Mouse (Mus musculus) heart, embryonic 15.5 days (tissue): Measurements from ENCODE around the gene Npnt. TPM values are rescaled to one million over a fixed set of nuclear protein-coding genes. Genes with fewer than 3 reads are reported as not detected.
A peak's percentile ranks its signal among the peaks of the same experiment; 100 is the strongest.

Source experiments
- ATAC-seq: fragments of 200-750 bp; cut with Nextera tagmentation; replicated peaks from 2 replicates; pipeline ENCODE4 v1.8.0; 2017; ENCODE audit warnings: low read depth, moderate TSS enrichment; ENCODE audit not compliant: insufficient number of reproducible peaks, insufficient read depth, low FRiP score
- H3K27ac ChIP-seq: fragments of 300-500 bp; sonication (generic); 2 replicates; pipeline ENCODE4 v1.5.1; 2015; ENCODE audit warnings: mild to moderate bottlenecking, inconsistent platforms
- H3K27me3 ChIP-seq: fragments of 300-500 bp; sonication (generic); 2 replicates; pipeline ENCODE4 v1.6.1; 2015; ENCODE audit warnings: inconsistent platforms
- H3K36me3 ChIP-seq: fragments of 300-500 bp; sonication (generic); 2 replicates; pipeline ENCODE4 v1.6.1; 2015; ENCODE audit warnings: mild to moderate bottlenecking, inconsistent platforms
- H3K4me1 ChIP-seq: fragments of 300-500 bp; sonication (generic); replicated peaks from 2 replicates; pipeline ENCODE4 v1.6.1; 2015; ENCODE audit warnings: inconsistent platforms
- H3K4me2 ChIP-seq: fragments of 300-500 bp; sonication (generic); 2 replicates; pipeline ENCODE4 v1.6.1; 2015; ENCODE audit warnings: inconsistent platforms, mild to moderate bottlenecking, moderate library complexity
- H3K4me3 ChIP-seq: fragments of 300-500 bp; sonication (generic); 2 replicates; pipeline ENCODE4 v1.5.1; 2015; ENCODE audit warnings: mild to moderate bottlenecking, inconsistent platforms
- H3K9ac ChIP-seq: fragments of 300-500 bp; sonication (generic); 2 replicates; pipeline ENCODE4 v1.6.1; 2015; ENCODE audit warnings: mild to moderate bottlenecking, inconsistent platforms
- H3K9me3 ChIP-seq: fragments of 300-500 bp; sonication (generic); replicated peaks from 2 replicates; pipeline ENCODE4 v1.6.1; 2016; ENCODE audit warnings: inconsistent platforms
- WGBS: fragments of 180-500 bp; shearing (Covaris S2); methylation state at CpG from one replicate; pipeline ENCODE4 v1.1.7; 2015; ENCODE audit warnings: mixed read lengths; 5-methylcytosine and 5-hydroxymethylcytosine counted together
- polyA plus RNA-seq: library from polyadenylated mRNA; unstranded; fragments of >200 nt; fragmentation: Nextera tagmentation; extraction: Ambion mirVana; gene quantifications from 2 replicates; pipeline ENCODE4 v1.2.1, GENCODE M21; 2015

Npnt gene
- 11.4 and 21.9 TPM in 2 replicates for polyA plus RNA-seq

GRCm38 (mm10) chr3:132949791-132950528 is at the start of gene Npnt:
TSS of gene Npnt (minus strand) at chr3:132950291.
- no peak within 1 kb of the TSS for H3K27ac ChIP-seq
- ATAC-seq: peak; percentile 83
- WGBS: under 1% methylated on average over 37 of the region's 82 CpGs

GRCm38 (mm10) chr3:132996299-132996698 is 46.2 kb upstream of the Npnt start:
- Histone ChIP-seq H3K4me1 (no peaks in the 10 kb centered on the region), H3K9ac (no peak overlapping the region), H3K27me3 (no peaks in the 10 kb centered on the region), H3K9me3 (no peaks in the 10 kb centered on the region), H3K4me3 (no peak overlapping the region), H3K36me3 (peaks cover 3% of the 10 kb centered on the region; the same call in 1 of the 2 replicates), H3K27ac (no peak overlapping the region), H3K4me2 (no peak overlapping the region)
- 87% methylated on average over 9 of the region's 9 CpGs for WGBS
- ATAC-seq: no peak

More at GRCm38 (mm10) chr3:132949791-132950528, at the start of gene Npnt:
- Histone ChIP-seq H3K27me3 (peaks cover 6% of the 10 kb centered on the region; the same call in 1 of the 2 replicates), H3K36me3 (no peaks in the 10 kb centered on the region), H3K9me3 (no peaks in the 10 kb centered on the region), H3K9ac (peak within 1 kb of the TSS; percentile 57), H3K4me1 (peaks cover 20% of the 10 kb centered on the region), H3K4me3 (peak within 1 kb of the TSS; percentile 58), H3K4me2 (peak within 1 kb of the TSS; percentile 92)

GRCm38 (mm10) chr3:132995904-132996267 is 45.8 kb upstream of the Npnt start:
- 83% methylated on average over 3 of the region's 3 CpGs for WGBS
- Histone ChIP-seq H3K9me3 (no peaks in the 10 kb centered on the region), H3K27ac (no peak overlapping the region), H3K27me3 (no peaks in the 10 kb centered on the region), H3K4me3 (no peak overlapping the region), H3K4me1 (no peaks in the 10 kb centered on the region), H3K9ac (no peak overlapping the region), H3K4me2 (no peak overlapping the region), H3K36me3 (peaks cover 3% of the 10 kb centered on the region; the same call in 1 of the 2 replicates)
- ATAC-seq: no peak

- Histone ChIP-seq H3K4me2 (no peak overlapping the region), H3K27me3 (no peaks in the 10 kb centered on the region), H3K36me3 (peaks cover 3% of the 10 kb centered on the region; the same call in 1 of the 2 replicates), H3K27ac (no peak overlapping the region), H3K4me1 (no peaks in the 10 kb centered on the region), H3K9ac (no peak overlapping the region), H3K4me3 (no peak overlapping the region), H3K9me3 (no peaks in the 10 kb centered on the region)
- ATAC-seq: no peak
- WGBS: 68% methylated on average over 7 of the region's 7 CpGs
Observed at GRCm38 (mm10) chr3:132995172-132995903, 45.2 kb upstream of the Npnt start.

GRCm38 (mm10) chr3:132986188-132986587 is 36.1 kb upstream of the Npnt start:
- H3K4me1 ChIP-seq: peaks cover 7% of the 10 kb centered on the region
- no peak overlapping the region for H3K9ac ChIP-seq
- no peaks in the 10 kb centered on the region for H3K9me3 ChIP-seq
- no peak overlapping the region for H3K4me3 ChIP-seq
- no peak overlapping the region for H3K4me2 ChIP-seq
- ATAC-seq: no peak
- no peaks in the 10 kb centered on the region for H3K27me3 ChIP-seq
- 0 out of 2 replicates have a peak, but pooled peaks cover 3% of the 10 kb centered on the region for H3K36me3 ChIP-seq
- WGBS: 80% methylated on average over 5 of the region's 5 CpGs
- no peak overlapping the region for H3K27ac ChIP-seq

DNA sequence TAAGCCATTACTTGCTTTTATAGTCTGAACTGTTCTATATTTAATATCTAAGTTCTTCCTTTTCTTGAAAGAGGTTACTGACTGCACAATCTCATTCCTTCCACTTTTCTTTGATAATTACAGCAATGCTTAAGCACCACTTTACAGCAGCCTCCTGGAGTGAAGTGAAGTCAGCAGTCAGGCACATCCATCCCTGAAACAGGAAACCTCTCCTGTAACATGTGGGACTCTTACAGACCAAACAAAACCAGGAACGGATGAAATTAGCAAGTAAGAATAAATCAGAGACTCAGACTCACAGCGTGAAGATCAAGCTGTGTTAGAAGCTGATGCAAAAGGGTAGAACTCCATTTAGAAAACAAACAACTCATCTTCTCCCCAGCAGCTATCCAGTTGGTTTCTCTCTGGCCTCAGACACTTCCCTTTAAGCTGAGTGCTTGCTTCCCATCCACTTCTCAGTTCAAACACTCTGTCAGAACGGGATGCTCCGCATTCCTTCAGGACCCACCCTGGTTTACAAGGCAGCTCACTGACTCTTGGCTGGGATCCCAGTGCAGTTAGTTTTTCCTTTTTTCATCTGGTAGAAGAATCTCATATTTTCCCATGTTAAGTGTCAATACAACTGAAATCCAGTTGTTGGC is 33.9 kb upstream of the Npnt start:
- peak overlapping the region; percentile 10; the same call in 1 of the 2 replicates for H3K27ac ChIP-seq
- no peak for ATAC-seq
- 25% methylated on average over 4 of the region's 4 CpGs for WGBS

DNA sequence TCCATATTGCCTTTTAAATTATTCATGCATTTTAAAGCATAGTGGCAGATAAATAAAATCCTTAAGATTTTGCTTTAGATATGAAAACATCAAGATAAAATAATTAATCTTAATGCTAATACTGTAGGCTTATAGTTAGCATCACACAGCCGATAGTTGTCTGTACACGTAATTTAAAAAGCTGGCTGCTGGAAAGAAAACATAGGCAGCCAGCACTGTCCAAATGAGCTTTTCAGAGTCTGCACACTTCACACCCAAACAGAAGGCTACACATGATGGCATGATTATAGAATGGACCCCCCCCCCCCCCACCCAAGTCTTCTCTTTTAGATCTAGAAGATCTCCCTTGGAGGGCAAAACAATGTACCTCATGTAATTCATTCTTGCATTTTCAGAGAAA is 31.9 kb upstream of the Npnt start:
- Histone ChIP-seq H3K9ac (no peak overlapping the region), H3K9me3 (no peaks in the 10 kb centered on the region), H3K27me3 (no peaks in the 10 kb centered on the region), H3K4me2 (no peak overlapping the region), H3K27ac (no peak overlapping the region), H3K36me3 (0 out of 2 replicates have a peak, but pooled peaks cover 3% of the 10 kb centered on the region), H3K4me3 (no peak overlapping the region), H3K4me1 (peaks cover 7% of the 10 kb centered on the region)
- WGBS: 99% methylated on average over 2 of the region's 2 CpGs
- ATAC-seq: no peak

More for the DNA sequence above, 33.9 kb upstream of the Npnt start:
- peaks cover 7% of the 10 kb centered on the region for H3K4me1 ChIP-seq
- H3K9ac ChIP-seq: no peak overlapping the region
- no peak overlapping the region for H3K4me3 ChIP-seq
- no peaks in the 10 kb centered on the region for H3K27me3 ChIP-seq
- 0 out of 2 replicates have a peak, but pooled peaks cover 3% of the 10 kb centered on the region for H3K36me3 ChIP-seq
- H3K4me2 ChIP-seq: no peak overlapping the region
- H3K9me3 ChIP-seq: no peaks in the 10 kb centered on the region

DNA sequence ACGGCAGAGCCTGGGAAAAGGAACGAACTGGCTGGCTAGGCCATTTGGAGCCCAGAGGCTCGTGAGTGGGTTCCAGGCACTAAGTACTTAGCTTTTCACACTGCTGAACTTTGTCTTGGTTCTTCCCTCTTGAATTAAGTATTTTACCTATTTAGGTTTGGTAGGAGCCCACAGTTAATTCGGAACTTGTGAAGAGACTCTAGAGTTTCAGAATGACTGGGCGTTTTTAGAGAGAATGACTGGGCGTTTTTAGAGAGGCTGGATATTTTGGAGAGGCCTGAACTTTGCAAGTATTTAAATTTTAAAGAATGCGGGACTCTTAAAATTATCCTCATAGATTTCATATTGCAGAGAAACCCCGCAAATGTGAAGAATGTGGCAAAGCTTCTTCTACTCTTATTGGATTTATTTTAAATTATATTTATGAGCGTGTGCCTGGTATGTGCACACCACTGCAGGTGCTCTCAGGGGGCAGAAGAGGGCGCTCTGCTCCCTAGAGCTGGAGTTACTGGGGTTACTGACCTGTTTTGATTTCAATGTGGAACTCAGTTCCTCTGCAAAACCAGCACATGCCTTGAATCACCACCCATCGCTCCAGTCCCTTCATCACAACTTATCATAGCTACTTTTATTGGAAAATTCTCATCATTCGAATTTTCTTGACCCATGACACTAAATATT is 29.8 kb upstream of the Npnt start:
- ATAC-seq: no peak
- 91% methylated on average over 12 of the region's 12 CpGs for WGBS

DNA sequence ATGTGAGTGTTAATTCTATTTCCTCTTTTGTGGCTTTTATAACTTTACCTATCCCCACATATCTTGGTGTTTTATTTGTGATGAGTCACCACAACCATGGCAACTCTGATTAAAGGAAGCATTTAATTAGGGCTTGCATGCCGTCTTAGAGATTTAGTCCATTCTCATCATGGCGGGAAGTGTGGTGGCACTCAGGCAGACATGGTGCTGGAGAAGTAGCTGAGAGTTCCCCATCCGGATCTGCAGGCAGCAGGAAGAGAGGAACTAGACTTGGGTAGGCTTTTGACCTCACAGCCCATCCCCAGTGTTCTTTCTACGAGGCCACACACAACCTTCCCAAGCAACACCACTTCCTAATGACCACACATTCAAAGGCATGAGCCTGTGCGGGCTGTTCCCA is 16.2 kb upstream of the Npnt start:
- Histone ChIP-seq H3K9ac (no peak overlapping the region), H3K27ac (no peak overlapping the region), H3K27me3 (no peaks in the 10 kb centered on the region), H3K36me3 (no peaks in the 10 kb centered on the region), H3K4me1 (no peaks in the 10 kb centered on the region), H3K4me2 (no peak overlapping the region), H3K9me3 (no peaks in the 10 kb centered on the region), H3K4me3 (no peak overlapping the region)
- WGBS: 70% methylated on average over 5 of the region's 5 CpGs
- no peak for ATAC-seq

More for the DNA sequence above, 29.8 kb upstream of the Npnt start:
- no peak overlapping the region for H3K4me2 ChIP-seq
- H3K27ac ChIP-seq: no peak overlapping the region
- no peaks in the 10 kb centered on the region for H3K9me3 ChIP-seq
- peaks cover 7% of the 10 kb centered on the region for H3K4me1 ChIP-seq
- H3K27me3 ChIP-seq: no peaks in the 10 kb centered on the region
- no peak overlapping the region for H3K4me3 ChIP-seq
- H3K36me3 ChIP-seq: 0 out of 2 replicates have a peak, but pooled peaks cover 3% of the 10 kb centered on the region
- no peak overlapping the region for H3K9ac ChIP-seq

DNA sequence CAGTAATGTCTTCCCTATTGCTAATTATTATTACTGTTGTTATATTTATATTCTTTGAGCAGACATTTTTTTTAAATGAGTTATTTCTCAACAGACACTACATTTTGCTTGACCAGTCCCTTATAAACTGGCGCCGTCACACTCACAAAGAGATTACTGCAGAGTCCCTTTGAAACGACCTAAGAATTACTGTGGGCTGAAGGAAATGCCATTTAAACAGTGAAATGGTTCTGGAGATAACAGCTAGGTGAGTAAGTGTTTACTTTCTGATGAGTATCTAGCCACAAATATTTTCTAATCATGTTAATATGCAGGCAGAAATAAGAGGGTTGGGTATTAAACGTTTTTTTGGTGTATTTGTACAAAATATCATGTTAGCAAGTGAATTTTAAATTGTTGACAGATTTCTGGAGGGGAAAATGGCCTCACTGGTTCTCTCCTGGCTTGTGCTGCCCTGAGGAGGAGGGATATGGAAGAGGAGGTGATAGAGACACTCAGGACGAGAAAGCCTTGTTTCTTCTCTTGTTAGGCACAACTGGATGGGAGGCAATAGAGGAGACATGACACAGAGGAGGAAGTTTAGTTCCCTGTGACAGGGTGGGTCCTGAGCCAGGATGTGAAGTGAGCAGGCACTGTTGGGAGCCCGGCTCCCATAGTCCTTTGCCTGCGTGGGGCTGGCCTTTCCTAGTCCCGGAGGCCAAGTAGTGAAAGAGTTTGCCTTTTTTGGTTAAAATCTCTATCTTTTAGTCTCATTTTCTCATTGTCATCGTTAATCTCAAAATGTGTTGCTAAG is 14.8 kb upstream of the Npnt start:
- H3K4me1 ChIP-seq: no peaks in the 10 kb centered on the region
- WGBS: 58% methylated on average over 9 of the region's 9 CpGs
- no peaks in the 10 kb centered on the region for H3K27me3 ChIP-seq
- ATAC-seq: no peak
- H3K4me3 ChIP-seq: no peak overlapping the region
- H3K9me3 ChIP-seq: no peaks in the 10 kb centered on the region
- no peak overlapping the region for H3K27ac ChIP-seq
- H3K4me2 ChIP-seq: no peak overlapping the region
- H3K36me3 ChIP-seq: no peaks in the 10 kb centered on the region
- H3K9ac ChIP-seq: no peak overlapping the region
